Mouse (Mus musculus): ENCODE results near the gene Olfr1018.

The Olfr1018 gene

GRCm38 (mm10) chr2:85818179-85818578 is at the start of gene Olfr1018:
Gene Olfr1018 (plus strand): TSS chr2:85818479.
- no peak for DNase-seq

- no peak for DNase-seq
Observed at GRCm38 (mm10) chr2:85772413-85772812, 45.9 kb upstream of the Olfr1018 start, which contains the start of gene Olfr1014. Gene Olfr1014 (plus strand): TSS chr2:85772713.

GRCm38 (mm10) chr2:85781717-85782116 is 36.6 kb upstream of the Olfr1018 start, which contains the start of gene Olfr1015:
Gene Olfr1015 (plus strand): TSS chr2:85782017.
- no peak for DNase-seq

GRCm38 (mm10) chr2:85792331-85792730 is 25.9 kb upstream of the Olfr1018 start:
- DNase-seq: no peak

- no peak for DNase-seq
Observed at GRCm38 (mm10) chr2:85802444-85802843, 15.8 kb upstream of the Olfr1018 start, which contains the start of gene Olfr1016. Gene Olfr1016 (minus strand): TSS chr2:85802544.

- no peak for DNase-seq
Observed at GRCm38 (mm10) chr2:85804501-85804900, 13.8 kb upstream of the Olfr1018 start.

GRCm38 (mm10) chr2:85845383-85845782 is 27.1 kb downstream of the Olfr1018 start, which contains the start of gene Olfr1019:
Gene Olfr1019 (minus strand): TSS chr2:85845483.
- DNase-seq: no peak

- no peak for DNase-seq
Observed at GRCm38 (mm10) chr2:85846730-85847129, 28.5 kb downstream of the Olfr1018 start, which contains the start of gene Olfr1020. Gene Olfr1020 (plus strand): TSS chr2:85847030.

GRCm38 (mm10) chr2:85868294-85868693 is 50.0 kb downstream of the Olfr1018 start, which contains the start of gene Olfr1022:
Gene Olfr1022 (plus strand): TSS chr2:85868594.
- no peak for DNase-seq
